Mouse (Mus musculus): ENCODE measurements at regions not wholly inside any gene's neighbourhood (a gene's known extent, or its start where the extent isn't known, plus 50 kb on each side); places are given as distances from the start of the nearest gene placed in this dataset.
A peak's percentile ranks its signal among the peaks of the same experiment; 100 is the strongest.

DNA sequence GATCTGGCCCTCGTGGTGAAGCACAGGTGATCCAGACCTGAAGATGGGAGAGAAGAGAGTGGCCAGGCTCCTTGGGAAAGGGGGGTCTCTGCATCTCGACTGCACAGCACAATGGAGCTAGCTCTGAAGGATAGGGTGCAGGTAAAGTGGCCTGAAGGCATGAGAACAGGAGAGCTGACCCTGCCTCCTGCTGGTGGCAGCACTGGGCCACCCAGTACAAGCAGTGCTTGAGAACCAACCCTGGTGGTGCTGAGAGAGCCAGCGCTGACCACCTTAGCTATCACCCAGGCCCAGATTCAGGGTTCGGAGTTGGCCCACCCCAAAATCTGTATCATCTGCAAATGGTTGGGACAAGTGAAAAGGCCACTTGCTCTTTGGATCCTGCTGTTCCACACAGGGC, 66.2 kb downstream of the A730009L09Rik start:
- peak; percentile 46 for DNase-seq (ENCODE audit: low read depth, low spot score)

DNA sequence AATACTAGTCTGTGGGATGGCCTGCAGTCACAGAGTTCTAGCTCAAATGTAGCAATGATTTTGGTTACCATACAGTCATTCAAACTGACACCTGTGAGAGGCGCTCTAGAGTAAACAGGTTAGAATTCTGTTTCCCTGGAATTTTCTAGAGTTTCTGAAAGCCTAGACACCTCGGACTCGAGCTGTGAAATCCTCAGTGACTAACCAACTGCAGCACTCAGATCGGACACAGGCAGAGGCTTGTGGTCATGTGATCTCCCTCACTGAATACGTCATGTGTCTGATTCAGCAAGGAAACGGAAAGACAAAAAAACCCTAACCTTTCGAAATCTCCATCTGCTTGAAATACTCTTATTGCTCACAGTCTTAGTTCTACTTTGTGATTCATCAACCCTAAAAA, 68.4 kb downstream of the A730009L09Rik start:
- peak; percentile 90 for DNase-seq (ENCODE audit: low read depth, low spot score)

DNA sequence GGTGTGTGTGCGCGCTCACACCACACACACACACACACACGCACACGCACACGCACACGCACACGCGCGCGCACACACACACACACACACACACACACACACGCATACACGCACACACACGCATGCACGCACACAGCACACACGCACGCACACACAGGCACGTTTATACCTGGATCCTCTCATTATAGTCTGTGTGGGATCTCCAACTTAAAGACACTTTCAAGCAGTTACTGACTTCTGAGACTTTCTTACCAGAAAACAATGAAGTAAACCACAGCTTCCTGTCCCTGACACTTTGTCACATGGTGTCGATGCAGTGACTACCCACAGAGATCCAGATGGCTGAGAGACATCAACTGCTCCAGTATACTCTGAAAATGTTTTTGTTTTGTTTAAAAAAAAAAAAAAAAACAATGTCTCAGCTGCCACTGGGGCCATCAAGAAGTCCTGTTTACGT, 68.9 kb downstream of the A730009L09Rik start:
- DNase-seq (ENCODE audit: low read depth, low spot score): no peak

DNA sequence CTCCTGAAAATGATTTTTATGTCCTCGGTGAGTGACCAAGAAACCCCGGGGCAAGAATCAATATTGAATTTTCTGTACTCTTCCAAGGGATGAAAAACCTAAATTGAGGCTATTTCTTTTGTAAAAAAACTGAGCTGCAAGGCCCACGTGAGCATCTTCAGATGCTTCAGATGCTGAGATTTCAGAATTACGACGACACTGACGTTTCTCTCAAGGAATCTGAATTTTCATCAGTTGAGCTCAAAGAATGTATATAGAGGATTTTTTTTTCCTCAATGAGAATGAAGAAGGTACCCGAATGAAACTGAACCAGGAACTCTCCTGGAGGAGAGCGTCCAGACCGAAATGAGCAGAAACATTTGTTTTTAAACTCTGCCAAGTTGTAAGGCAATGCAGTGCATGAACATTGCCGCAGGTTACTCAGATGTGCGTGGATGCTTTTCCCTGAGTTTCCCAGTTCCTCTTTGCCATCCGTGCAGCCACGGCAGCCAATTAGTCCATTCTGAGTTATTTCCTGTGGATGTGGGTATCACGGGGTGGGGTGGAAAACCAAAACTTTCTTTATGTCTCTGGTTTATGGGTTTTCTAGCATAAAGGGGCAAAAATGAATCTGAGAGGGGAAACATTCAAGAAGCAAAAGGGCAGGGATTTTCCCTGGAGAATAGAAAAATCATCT, 69.9 kb downstream of the A730009L09Rik start:
- peak; percentile 15 for DNase-seq (ENCODE audit: low read depth, low spot score)

DNA sequence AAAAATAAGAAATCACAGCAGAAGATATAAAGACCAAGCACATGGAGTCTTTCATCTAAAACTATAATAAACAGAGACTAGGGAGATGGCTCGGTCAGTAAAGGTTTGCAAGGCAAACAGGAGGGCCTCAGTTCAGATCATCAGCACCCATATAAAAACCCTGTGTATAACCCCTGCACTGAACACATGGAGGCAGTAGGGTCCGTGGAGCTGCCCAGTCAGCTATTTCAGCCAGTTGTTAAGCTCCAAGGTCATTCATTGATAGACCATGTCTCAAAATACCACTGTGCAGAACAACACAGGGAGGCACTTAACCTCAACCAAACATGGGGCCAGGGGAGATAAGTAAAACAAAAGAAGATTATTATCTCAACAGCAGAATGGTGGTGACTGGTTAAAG, 78.1 kb downstream of the A730009L09Rik start:
- no peak for DNase-seq (ENCODE audit: low read depth, low spot score)

DNA sequence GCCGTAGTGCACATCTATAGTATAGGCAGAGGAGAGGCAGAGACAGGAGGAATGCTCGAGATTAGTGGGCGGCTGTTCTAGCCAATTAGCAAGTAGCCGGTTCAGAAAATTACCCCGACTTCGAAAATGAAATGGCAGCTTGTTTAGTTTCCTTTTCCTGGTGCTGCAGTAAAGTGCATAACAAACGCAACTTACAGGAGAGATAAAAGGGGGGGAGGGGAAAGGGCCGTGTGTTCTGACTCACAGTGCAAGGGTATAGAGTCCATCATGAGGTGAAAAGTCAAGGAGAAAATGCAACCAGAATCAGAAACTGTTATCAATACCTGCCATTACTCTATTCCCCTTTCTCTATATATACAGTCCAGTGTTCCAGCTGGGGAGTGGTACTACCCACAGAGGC, 88.0 kb downstream of the A730009L09Rik start:
- no peak for DNase-seq (ENCODE audit: low read depth, low spot score)

DNA sequence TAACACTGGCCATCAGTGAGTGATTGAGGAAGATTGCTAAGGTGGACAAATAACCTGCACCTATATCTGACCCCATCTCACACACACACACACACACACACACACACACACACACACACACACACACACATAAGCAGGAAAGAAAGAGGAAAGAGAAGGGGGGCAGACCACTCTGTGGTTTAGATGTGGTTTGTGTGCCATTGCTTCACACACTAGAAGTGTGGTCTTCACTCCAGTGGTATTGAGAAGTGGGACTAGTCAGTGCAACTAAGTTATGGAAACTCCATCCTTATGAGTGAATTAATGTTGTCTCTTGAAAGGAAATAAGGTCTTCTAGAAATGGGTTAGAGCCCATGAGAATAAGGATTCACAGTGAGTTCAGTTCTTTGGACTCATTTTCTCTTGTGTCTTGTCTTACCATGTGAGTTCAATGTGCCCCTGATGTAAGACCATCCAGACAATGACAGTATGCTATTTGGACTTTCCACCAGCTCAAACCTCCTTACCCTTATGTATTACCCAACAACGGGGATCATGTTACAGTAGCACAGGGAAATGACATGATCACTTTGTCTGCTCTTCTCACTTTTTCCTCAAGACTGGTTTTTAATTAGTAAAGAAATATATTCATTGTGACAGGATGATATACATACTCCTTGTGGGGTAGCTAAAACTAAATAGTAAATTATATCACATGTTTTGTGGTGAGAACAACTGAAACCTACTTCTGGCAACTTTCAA, 88.7 kb downstream of the A730009L09Rik start:
- no peak for DNase-seq (ENCODE audit: low read depth, low spot score)

DNA sequence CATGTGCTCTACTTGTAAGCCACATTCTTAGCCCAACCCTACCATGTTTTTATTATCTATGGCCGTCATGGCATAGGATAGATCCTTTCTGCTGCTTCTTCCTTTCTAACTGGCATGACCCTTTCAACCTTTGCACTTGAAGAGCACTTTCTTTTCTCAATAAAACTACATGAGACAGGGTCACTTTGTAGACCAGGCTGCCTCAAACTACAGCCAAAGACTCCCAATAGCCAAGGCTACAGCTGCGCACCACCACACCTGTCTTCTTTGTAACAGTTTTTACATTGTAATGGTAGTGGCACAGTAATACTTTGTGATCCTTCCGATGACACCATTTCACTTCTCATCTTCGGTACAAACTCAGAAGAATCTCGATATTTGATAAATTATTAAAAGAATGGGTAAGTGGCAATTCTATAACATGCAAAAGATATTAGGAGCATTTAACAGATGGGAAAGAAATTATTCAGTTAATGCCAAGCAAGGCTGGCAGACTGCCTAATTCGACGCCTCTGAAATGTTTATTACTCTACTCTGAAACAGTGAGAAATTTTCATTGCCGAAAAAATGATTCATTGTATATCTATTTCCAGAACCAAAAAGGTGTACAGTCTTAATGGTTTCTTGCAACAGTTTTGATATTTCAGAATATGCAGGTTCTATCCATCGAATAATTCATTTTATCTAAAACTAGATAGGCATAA, 89.5 kb downstream of the A730009L09Rik start:
- DNase-seq (ENCODE audit: low read depth, low spot score): no peak

DNA sequence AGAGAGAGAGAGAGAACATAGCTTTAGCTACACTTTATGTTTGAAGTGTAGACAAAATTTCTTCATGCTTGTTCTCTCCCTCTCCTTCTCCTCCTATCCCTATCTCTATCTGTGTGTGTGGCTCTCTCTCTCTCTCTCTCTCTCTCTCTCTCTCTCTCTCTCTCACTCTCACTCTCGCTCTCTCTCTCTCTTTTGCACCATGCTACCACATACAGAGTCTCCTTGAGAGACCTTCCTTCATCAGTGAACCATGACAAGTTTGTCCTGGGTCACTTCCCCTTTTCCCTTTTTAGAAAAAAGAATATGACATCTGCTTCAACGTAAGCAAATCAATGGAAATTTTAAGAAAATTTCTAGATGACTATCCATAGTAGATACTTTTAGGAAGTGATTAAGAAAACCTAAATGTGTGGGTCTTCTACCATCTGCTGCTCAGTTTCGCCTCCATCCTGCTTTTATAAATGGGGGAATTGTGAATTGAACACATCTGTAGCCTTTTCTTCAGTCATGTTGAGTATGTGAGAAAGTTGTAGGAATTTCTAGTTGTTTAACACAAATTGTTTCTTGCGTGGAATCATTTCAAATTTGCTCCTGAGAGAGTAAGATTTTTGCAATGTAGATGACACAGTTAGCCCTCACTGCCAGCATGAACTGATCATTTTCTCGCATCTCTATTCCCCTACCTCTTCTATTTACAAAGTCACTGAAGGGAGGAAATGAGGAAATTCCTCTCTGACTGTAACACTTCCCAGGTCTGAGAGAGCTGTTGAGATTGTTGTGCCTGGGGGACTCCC, 91.3 kb downstream of the A730009L09Rik start:
- DNase-seq (ENCODE audit: low read depth, low spot score): peak; percentile 70

DNA sequence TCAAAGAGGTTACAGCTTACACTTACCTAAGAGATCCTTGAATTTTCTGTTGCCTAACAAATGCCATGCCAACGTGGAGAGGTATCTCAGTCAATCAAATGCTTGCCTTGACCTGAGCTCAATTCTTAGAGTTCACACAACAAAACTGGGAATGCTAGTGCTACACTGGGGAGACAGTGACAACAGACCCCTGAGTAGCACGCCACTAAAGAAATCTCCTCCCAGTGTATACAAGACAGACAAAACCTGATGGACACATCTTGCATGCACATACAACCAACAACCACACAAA, 91.8 kb downstream of the A730009L09Rik start:
- no peak for DNase-seq (ENCODE audit: low read depth, low spot score)

DNA sequence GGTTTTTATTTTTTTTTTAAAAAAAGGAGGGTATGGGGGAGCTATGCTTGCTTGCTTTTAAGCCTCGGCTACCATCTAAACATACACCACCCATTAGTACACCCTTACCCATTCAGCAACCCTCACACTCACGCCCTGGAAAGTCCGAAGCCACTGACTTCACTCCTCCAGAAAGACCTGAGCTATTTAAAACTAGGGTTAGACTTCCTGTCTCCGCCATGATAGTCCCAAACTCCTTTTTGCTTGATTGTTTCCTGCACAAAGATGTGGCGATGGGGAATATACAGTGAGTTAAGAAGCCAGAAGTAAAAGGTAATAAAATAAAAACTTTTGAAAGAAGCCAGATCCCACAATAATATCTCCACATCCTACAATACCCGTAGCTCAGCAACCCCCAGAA, 92.6 kb downstream of the A730009L09Rik start:
- no peak for DNase-seq (ENCODE audit: low read depth, low spot score)

DNA sequence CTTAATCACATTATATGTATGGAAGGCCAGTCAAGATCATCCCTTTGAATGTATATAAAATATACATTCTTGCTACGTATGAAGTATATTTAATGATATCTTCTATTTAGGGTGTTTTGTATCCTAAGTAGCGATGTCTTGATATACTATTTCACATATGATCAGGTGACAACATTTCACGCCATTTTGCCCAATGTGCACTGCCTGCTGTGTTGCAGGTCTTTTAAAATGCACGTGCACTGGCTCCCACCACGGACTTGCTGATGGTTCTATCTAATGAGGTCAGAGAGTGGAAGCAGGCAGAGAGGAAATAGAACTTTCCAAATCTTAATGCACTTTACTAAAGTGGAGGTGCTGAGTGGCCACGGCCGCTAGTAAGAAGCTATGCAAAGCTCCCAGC, 100.8 kb downstream of the A730009L09Rik start:
- DNase-seq (ENCODE audit: low read depth, low spot score): no peak

DNA sequence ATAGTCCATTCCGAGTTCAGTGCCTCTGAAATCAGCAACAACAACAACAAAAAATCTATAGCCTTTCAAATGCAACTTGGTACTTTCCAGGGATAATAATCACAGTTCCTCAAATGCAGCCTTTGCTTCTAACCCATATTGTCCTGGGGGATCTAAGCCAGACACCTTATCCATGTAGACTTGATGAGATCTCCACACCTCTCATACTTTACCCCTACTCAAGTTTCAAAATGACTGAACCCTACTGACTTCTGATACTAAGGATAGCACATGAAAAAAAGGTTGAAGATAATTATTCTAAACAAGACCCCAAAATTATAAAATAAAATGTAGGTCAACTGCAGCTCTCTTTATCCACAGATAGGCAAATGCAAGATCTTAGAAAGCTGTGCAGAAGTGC, 101.2 kb downstream of the A730009L09Rik start:
- no peak for DNase-seq (ENCODE audit: low read depth, low spot score)

DNA sequence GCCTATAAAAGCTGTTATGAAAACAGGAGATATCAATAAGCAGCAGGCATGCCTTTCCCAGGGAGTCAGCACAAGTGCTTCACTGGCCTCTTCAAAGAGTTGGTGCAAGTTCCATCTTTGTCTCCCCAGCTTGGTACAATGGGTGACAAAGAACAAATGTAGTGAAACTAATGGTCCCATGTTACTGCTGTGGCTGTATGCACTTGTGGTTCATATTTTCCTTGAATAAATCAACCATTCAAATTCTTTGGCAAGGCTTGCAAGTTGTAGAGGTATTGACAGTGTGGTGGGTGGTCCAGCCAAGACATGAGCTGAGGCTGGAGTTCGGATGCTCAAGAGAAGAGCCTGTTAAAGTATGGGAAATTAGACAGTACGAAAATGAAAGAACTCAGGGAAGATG, 103.5 kb downstream of the A730009L09Rik start:
- no peak for DNase-seq (ENCODE audit: low read depth, low spot score)

DNA sequence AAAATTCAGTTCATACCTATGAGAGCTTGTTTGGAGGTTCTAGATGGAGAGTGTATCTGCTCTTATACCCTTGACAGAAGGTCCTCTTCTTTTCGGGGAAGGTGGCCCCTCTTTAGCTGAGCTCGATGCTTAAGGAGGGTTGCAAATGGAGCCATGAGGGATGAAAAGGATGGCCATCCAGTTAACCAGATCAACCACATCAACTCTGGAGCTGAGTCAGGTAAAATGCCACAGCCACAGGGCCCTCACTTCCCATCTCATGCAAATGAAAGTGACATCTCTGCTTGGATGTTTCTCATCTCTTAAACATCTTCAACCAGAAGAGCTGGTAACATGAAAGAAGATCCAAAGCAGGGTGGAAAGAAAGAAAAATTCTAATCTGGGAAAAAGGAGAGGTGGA, 105.0 kb downstream of the A730009L09Rik start:
- DNase-seq (ENCODE audit: low read depth, low spot score): no peak

DNA sequence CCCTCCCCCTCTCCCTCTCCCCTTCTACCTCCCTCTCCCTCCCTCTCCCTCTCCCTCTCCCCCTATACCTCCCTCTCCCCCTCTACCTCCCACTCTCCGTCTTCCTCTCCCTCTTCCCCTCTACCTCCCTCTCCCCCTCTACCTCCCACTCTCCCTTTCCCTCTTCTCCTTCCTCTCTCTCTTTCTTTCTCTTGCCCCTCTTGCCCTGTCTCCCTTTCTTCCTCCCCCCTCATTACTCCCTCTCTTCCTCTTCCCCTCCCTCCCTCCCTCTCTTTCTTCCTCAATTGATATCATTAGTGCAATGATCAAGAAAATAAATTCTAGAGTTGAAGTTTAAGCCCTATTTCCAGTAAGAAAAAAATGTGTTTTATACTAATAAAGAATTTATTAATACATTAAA, 105.9 kb downstream of the A730009L09Rik start:
- no peak for DNase-seq (ENCODE audit: low read depth, low spot score)

DNA sequence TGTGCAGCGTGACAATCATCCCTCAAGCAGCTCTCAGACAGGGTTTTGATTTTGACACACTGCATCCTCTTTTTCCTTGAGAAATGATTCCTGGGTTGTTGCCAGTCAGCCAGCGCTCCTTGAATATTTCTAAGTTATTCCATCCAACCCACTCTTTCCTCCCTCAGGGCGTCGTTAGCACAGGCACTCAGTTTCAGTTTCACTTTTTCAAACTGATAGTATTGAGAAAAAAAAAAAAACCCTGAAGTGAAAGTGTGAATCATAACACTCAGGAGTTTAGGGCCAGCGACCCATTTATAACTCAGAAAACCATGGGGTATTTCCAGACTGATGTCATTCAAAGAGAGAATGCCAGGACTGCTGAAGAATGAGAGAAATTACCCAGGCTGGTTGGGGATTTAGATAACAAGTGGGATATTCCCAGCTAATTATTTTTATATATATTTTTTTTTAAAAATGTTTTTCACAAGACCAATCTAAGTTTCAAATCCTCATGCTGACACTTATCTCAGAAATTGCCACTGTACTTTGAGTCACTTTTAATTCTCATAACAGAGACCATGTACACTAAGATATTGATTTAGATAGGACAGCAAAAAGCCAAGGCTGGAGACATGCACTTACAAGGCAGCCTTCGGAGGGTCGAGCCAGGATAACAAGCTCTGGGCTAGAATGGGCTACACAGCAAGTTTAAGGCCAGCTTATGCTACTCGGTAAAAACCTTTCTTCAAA, 106.5 kb downstream of the A730009L09Rik start:
- peak; percentile 83 for DNase-seq (ENCODE audit: low read depth, low spot score)

DNA sequence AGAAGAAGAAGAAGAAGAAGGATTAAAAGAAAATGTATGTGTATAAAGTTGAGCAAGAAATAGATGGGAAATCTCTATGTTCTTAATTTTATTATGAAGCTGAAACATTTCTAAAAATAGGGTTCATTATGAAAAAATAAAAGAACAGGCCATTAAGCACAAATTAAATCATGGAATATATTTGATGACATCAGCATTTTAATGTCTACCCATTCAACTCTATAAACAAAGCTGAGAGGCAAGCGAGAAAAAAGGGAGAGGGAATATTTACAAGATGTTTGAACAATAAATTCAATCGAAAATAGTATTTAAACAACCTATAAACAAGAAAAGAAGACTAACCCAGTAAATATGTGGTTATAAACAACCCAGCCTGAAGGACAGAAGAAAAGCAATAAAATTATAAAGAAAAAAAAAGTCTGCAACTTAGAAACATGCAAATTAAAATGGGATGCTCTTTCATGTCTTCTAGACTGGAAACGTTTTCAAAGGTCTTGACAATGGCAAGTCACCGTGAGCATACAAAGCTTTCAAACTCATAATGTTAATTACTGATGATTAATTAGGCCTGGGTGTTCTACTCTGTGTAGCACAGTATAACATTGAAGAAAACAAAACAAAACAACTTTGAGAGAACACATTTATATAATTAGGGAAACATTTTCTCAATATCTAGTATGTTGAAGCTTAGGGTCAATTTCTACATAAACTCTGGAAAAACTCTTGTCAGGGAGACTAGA, 108.6 kb downstream of the A730009L09Rik start:
- no peak for DNase-seq (ENCODE audit: low read depth, low spot score)

DNA sequence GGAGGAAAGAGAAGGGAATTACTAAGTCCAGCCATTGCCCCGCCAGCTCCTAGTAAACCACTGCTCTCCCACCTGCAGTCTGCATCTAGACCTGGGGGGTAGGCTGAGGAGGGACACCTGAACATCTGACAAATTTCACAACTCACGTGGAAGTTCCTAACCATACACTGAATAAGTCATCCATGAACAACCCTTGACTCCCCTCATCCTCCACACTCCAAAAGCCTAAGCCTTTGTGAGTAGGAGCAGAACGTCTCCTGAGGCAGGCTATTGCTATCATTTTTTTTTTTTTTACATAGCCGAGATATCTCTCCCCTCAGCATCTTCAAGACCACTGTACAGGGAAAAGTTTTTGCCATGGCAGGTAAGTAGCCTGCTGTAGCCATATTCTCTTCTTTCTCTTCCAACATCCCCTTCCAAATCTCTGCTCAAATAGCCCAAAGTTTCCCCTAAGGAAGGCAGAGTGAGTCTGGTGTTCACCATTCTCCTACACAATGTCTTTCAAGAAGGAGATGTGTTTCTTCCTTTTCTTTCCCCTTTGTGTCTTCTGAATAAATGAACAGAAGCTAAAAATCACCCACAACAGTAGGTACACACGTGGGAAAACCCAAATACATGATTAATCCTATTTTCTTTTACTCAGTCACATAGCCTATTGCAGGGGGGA, 109.7 kb downstream of the A730009L09Rik start:
- no peak for DNase-seq (ENCODE audit: low read depth, low spot score)

DNA sequence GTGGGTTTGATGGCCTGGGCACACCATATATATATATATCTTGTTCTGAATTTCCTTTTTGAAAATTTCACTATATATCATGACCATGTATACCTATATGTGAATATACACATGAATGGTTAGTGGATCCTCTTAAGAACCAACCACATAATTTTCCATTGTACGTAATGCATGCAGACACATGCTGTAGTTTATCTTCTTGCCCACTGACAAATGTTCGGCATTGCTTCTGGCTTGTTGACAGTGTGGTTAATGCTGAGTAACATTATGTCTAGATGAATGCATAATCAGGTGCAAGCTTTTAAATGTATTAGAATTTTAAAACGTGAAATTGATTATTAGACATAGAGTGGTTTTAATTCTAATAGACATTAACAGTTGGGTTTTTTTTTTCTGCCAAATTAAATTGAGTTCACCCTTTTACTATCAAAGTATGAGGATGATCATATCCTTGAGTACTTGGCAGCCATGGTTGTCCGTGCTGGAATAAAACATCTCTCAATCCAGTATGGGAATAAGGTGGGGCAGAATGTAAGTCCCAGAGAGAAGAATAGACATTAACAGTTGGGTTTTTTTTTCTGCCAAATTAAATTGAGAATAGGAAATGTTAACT, 110.3 kb downstream of the A730009L09Rik start:
- no peak for DNase-seq (ENCODE audit: low read depth, low spot score)

Data from A20 (cell line).